Mouse (Mus musculus) hindbrain, embryonic 13.5 days (tissue): ENCODE data around the gene Arntl. TPM values are rescaled to one million over a fixed set of nuclear protein-coding genes. Genes with fewer than 3 reads are reported as not detected.

ENCODE experiments used
- ATAC-seq: fragments of 200-750 bp; cut with Nextera tagmentation; 2 replicates; pipeline ENCODE4 v1.8.0; 2017; ENCODE audit warnings: moderate TSS enrichment; ENCODE audit not compliant: low FRiP score
- H3K27ac ChIP-seq: fragments of 300-500 bp; sonication (generic); 2 replicates; pipeline ENCODE4 v1.5.1; 2015; ENCODE audit warnings: inconsistent platforms, mild to moderate bottlenecking, moderate library complexity
- H3K27me3 ChIP-seq: fragments of 300-500 bp; sonication (generic); 2 replicates; pipeline ENCODE4 v1.6.1; 2015; ENCODE audit warnings: mild to moderate bottlenecking, inconsistent platforms
- H3K36me3 ChIP-seq: fragments of 300-500 bp; sonication (generic); 2 replicates; pipeline ENCODE4 v1.6.1; 2015; ENCODE audit warnings: mild to moderate bottlenecking, inconsistent platforms
- H3K4me1 ChIP-seq: fragments of 300-500 bp; sonication (generic); replicated peaks from 2 replicates; pipeline ENCODE4 v1.6.1; 2015; ENCODE audit warnings: inconsistent platforms
- H3K4me2 ChIP-seq: fragments of 300-500 bp; sonication (generic); 2 replicates; pipeline ENCODE4 v1.6.1; 2015; ENCODE audit warnings: inconsistent platforms, mild to moderate bottlenecking, moderate library complexity
- H3K4me3 ChIP-seq: fragments of 300-500 bp; sonication (generic); 2 replicates; pipeline ENCODE4 v1.5.1; 2015; ENCODE audit warnings: mild to moderate bottlenecking, inconsistent platforms
- H3K9ac ChIP-seq: fragments of 300-500 bp; sonication (generic); 2 replicates; pipeline ENCODE4 v1.6.1; 2015; ENCODE audit warnings: mild to moderate bottlenecking, inconsistent platforms
- H3K9me3 ChIP-seq: fragments of 300-500 bp; sonication (generic); 2 replicates; pipeline ENCODE4 v1.6.1; 2016; ENCODE audit warnings: inconsistent platforms
- WGBS: fragments of 180-500 bp; shearing (Covaris S2); methylation state at CpG from one replicate; pipeline ENCODE4 v1.1.7; 2015; 5-methylcytosine and 5-hydroxymethylcytosine counted together
- polyA plus RNA-seq: library from polyadenylated mRNA; unstranded; fragments of >200 nt; fragmentation: Nextera tagmentation; extraction: Ambion mirVana; gene quantifications from 2 replicates; pipeline ENCODE4 v1.2.1, GENCODE M21; 2015

The Arntl gene
- polyA plus RNA-seq, 1 experiment from 2014 or later = 13.2 TPM

GRCm38 (mm10) chr7:113347271-113347670 lies 140.0 kb downstream of the Arntl start:
- H3K27me3 ChIP-seq = no peaks in the 10 kb centered on the region
- H3K4me1 ChIP-seq = peaks cover 4% of the 10 kb centered on the region
- WGBS = 27% methylated on average over 4 of the region's 4 CpGs
- no peaks in the 10 kb centered on the region for H3K36me3 ChIP-seq
- H3K4me2 ChIP-seq = peak overlapping the region; percentile 38
- no peak overlapping the region for H3K4me3 ChIP-seq
- no peak overlapping the region for H3K9ac ChIP-seq
- H3K27ac ChIP-seq = peak overlapping the region; percentile 30; the same call in 1 of the 2 replicates
- H3K9me3 ChIP-seq = no peaks in the 10 kb centered on the region
- ATAC-seq = no peak; the same call in 1 of the 2 replicates

GRCm38 (mm10) chr7:113347694-113348093 lies 140.4 kb downstream of the Arntl start:
- Histone ChIP-seq H3K9ac (no peak overlapping the region), H3K4me1 (peaks cover 4% of the 10 kb centered on the region), H3K9me3 (no peaks in the 10 kb centered on the region), H3K27me3 (no peaks in the 10 kb centered on the region), H3K27ac (no peak overlapping the region; the same call in 1 of the 2 replicates), H3K4me3 (no peak overlapping the region), H3K4me2 (no peak overlapping the region), H3K36me3 (no peaks in the 10 kb centered on the region)
- no peak for ATAC-seq
- WGBS = 84% methylated on average over 2 of the region's 2 CpGs

GRCm38 (mm10) chr7:113349089-113349488 lies 141.8 kb downstream of the Arntl start:
- no peak overlapping the region for H3K27ac ChIP-seq
- peaks cover 4% of the 10 kb centered on the region for H3K4me1 ChIP-seq
- H3K36me3 ChIP-seq = no peaks in the 10 kb centered on the region
- H3K4me2 ChIP-seq = no peak overlapping the region
- no peak for ATAC-seq
- no peak overlapping the region for H3K4me3 ChIP-seq
- H3K9ac ChIP-seq = no peak overlapping the region
- H3K9me3 ChIP-seq = no peaks in the 10 kb centered on the region
- 88% methylated on average over 1 of the region's 1 CpGs for WGBS
- no peaks in the 10 kb centered on the region for H3K27me3 ChIP-seq

Other genes with a start within 250 kb of the Arntl start
- 64.2 and 68.7 TPM in 2 replicates for gene Btbd10, start 161.9 kb downstream of the Arntl start, polyA plus RNA-seq
- gene Pth, start 181.1 kb downstream of the Arntl start, polyA plus RNA-seq = not detected in 2 replicates